Mouse (Mus musculus) liver, embryonic 16.5 days (tissue): Measurements from ENCODE around the gene Erich6. TPM values are rescaled to one million over a fixed set of nuclear protein-coding genes. Genes with fewer than 3 reads are reported as not detected.

ENCODE experiments used
- ATAC-seq: fragments of 200-750 bp; cut with Nextera tagmentation; 2 replicates; pipeline ENCODE4 v1.8.0; 2017; ENCODE audit warnings: low read depth, mild to moderate bottlenecking, moderate number of reproducible peaks, moderate library complexity
- H3K27ac ChIP-seq: fragments of 300-500 bp; sonication (generic); 2 replicates; pipeline ENCODE4 v1.5.1; 2014; ENCODE audit warnings: mild to moderate bottlenecking, low read length
- H3K27me3 ChIP-seq: fragments of 300-500 bp; sonication (generic); 2 replicates; pipeline ENCODE4 v1.6.1; 2014; ENCODE audit warnings: low read depth, low read length, mixed read lengths; ENCODE audit not compliant: control insufficient read depth, insufficient read depth
- H3K36me3 ChIP-seq: fragments of 300-500 bp; sonication (generic); 2 replicates; pipeline ENCODE4 v1.6.1; 2014; ENCODE audit warnings: mild to moderate bottlenecking; ENCODE audit not compliant: control insufficient read depth, insufficient read depth
- H3K4me1 ChIP-seq: fragments of 300-500 bp; sonication (generic); 2 replicates; pipeline ENCODE4 v1.6.1; 2014; ENCODE audit warnings: low read depth, low read length, mixed read lengths; ENCODE audit not compliant: control insufficient read depth
- H3K4me2 ChIP-seq: fragments of 300-500 bp; sonication (generic); 2 replicates; pipeline ENCODE4 v1.6.1; 2014; ENCODE audit warnings: low read depth, low read length, mixed read lengths
- H3K4me3 ChIP-seq: fragments of 300-500 bp; sonication (generic); 2 replicates; pipeline ENCODE4 v1.5.1; 2014; ENCODE audit warnings: low read depth, mild to moderate bottlenecking, low read length
- H3K9ac ChIP-seq: fragments of 300-500 bp; sonication (generic); 2 replicates; pipeline ENCODE4 v1.6.1; 2014; ENCODE audit warnings: low read depth, low read length
- H3K9me3 ChIP-seq: fragments of 300-500 bp; sonication (generic); replicated peaks from 2 replicates; pipeline ENCODE4 v1.6.1; 2016; ENCODE audit warnings: low read length; ENCODE audit not compliant: control insufficient read depth
- WGBS: fragments of 180-500 bp; shearing (Covaris S2); extraction: QIAGEN DNeasy Blood & Tissue Kit; methylation state at CpG from one replicate; pipeline ENCODE4 v1.1.7; 2014; ENCODE audit not compliant: insufficient replicate concordance; 5-methylcytosine and 5-hydroxymethylcytosine counted together
- polyA plus RNA-seq: library from polyadenylated mRNA; unstranded; fragments of >200 nt; fragmentation: Nextera tagmentation; extraction: Ambion mirVana; gene quantifications from 2 replicates; pipeline ENCODE4 v1.2.1, GENCODE M21; 2015

Erich6 gene
- polyA plus RNA-seq, 1 experiment from 2014 or later = not detected

DNA sequence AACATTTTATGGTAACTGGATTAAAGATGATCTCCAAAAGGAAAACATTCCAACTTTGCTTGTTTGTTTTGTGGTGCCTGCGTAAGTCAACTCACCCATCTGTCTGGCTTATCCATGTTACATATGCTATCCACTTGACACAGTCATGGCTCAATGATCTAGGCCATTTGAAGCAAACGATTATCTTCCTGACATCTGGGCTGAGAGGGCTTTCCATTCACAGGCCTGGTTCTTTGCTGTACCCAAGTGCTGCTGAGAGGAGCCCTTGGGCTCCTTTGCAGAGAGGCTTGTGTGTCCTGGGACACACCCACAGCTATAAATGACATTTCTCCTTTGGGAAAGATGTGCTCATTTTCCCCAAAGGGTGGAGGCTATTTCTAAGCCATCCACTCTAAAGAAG lies 41.9 kb upstream of the Erich6 start:
- H3K27ac ChIP-seq = no peak overlapping the region
- WGBS = 47% methylated on average over 2 of the region's 2 CpGs

DNA sequence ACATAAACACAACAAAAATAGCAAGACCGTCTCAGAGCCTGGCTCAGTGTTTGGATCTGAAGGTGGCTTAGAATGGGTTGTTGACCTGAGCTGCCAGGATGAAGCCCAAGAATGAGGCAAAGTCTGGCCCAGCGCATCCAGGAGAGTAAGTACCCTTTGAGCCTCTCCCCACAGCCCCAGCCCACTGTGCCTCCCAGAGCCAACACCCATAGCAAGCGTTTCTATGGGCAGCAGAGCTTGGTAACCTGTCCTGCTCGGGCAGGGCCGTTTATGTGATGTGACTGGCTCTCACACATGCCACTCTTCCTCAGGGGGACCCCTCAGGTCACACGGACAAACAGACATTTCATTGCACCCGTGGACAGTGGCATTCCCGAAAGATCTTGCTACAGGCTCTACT lies 41.4 kb upstream of the Erich6 start:
- no peak for ATAC-seq
- Histone ChIP-seq H3K9ac (no peak overlapping the region), H3K4me3 (no peak overlapping the region), H3K27ac (no peak overlapping the region), H3K27me3 (no peaks in the 10 kb centered on the region), H3K4me2 (no peak overlapping the region), H3K4me1 (peaks cover 12% of the 10 kb centered on the region), H3K36me3 (no peaks in the 10 kb centered on the region), H3K9me3 (no peaks in the 10 kb centered on the region)
- 61% methylated on average over 8 of the region's 8 CpGs for WGBS

More for the DNA sequence above, 41.9 kb upstream of the Erich6 start:
- Histone ChIP-seq H3K4me3 (no peak overlapping the region), H3K4me1 (peaks cover 15% of the 10 kb centered on the region), H3K27me3 (no peaks in the 10 kb centered on the region), H3K9me3 (no peaks in the 10 kb centered on the region), H3K36me3 (no peaks in the 10 kb centered on the region), H3K9ac (no peak overlapping the region), H3K4me2 (no peak overlapping the region)
- no peak for ATAC-seq

DNA sequence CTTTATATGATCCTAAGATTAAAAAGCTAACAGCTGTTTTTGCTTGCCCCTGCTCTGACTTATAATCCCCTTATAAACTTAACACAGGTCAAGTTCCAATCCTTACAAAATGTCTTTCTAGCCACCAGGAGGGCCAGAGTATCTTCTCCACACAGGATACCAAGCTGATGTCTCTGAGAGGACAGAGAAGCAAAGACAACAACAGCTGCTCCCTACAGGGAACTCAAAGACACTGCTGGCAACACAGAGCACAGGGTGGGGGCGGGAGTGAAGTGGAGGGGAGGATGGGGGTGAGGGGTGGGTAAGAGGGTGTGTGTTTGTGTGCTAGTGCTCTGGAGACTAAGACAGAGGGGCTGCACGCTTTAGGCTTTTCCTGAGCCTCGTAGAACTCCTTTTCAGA lies 40.6 kb upstream of the Erich6 start:
- Histone ChIP-seq H3K4me3 (no peak overlapping the region), H3K27ac (no peak overlapping the region), H3K4me2 (no peak overlapping the region), H3K27me3 (no peaks in the 10 kb centered on the region), H3K9ac (no peak overlapping the region), H3K36me3 (no peaks in the 10 kb centered on the region), H3K9me3 (no peaks in the 10 kb centered on the region), H3K4me1 (peaks cover 10% of the 10 kb centered on the region)
- WGBS = 57% methylated on average over 3 of the region's 3 CpGs
- no peak for ATAC-seq

- peaks cover 4% of the 10 kb centered on the region for H3K4me1 ChIP-seq
- H3K4me3 ChIP-seq = no peak overlapping the region
- no peak overlapping the region for H3K27ac ChIP-seq
- H3K36me3 ChIP-seq = no peaks in the 10 kb centered on the region
- no peak overlapping the region for H3K9ac ChIP-seq
- no peak overlapping the region for H3K4me2 ChIP-seq
- H3K9me3 ChIP-seq = no peaks in the 10 kb centered on the region
- no peak for ATAC-seq
- H3K27me3 ChIP-seq = no peaks in the 10 kb centered on the region
- WGBS = 74% methylated on average over 5 of the region's 5 CpGs
These were observed 36.3 kb upstream of the Erich6 start for GRCm38 (mm10) chr3:58673295-58673694.

DNA sequence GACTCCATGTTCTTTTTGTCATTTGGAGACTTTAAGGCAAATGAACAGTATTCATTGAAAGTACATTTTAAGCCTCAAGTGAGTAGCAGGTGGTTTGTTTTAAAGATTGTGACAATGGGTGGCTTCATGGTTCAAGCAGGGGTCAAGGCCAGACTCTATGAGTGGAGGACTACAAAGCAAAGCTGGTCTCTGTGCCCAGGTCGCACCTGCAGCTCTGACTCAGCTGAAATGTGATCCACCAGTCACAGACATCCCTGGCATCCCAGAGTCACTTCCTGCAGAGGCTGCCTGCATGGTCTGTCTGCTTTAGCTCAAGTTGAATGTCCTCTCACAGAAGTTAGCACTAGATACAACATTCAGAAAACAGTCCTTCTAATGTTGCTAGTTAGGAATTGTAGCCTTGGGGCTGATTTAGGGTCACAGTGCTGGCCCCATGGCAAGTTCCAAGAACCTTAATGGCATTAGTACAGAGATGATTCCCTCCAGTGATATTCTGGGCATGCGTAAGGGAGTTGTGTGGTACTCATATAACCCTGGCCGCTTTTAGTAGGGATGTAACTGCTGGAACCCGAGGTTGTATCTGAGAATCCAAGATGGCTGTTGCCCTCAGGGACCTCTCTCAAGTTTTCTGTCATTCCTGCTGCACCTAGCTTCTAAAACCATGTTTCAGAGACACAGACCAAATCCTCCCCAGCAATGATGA lies 35.6 kb upstream of the Erich6 start:
- H3K36me3 ChIP-seq = no peaks in the 10 kb centered on the region
- H3K27me3 ChIP-seq = no peaks in the 10 kb centered on the region
- WGBS = 49% methylated on average over 4 of the region's 4 CpGs
- H3K4me1 ChIP-seq = peaks cover 4% of the 10 kb centered on the region
- no peak overlapping the region for H3K4me3 ChIP-seq
- no peak for ATAC-seq
- H3K4me2 ChIP-seq = no peak overlapping the region
- H3K27ac ChIP-seq = no peak overlapping the region
- no peak overlapping the region for H3K9ac ChIP-seq
- no peaks in the 10 kb centered on the region for H3K9me3 ChIP-seq

- no peak overlapping the region for H3K4me3 ChIP-seq
- WGBS = 41% methylated on average over 6 of the region's 6 CpGs
- H3K27me3 ChIP-seq = no peaks in the 10 kb centered on the region
- H3K9ac ChIP-seq = no peak overlapping the region
- no peaks in the 10 kb centered on the region; the same call in 1 of the 2 replicates for H3K4me1 ChIP-seq
- H3K9me3 ChIP-seq = no peaks in the 10 kb centered on the region
- H3K36me3 ChIP-seq = no peaks in the 10 kb centered on the region
- no peak; the same call in 1 of the 2 replicates for ATAC-seq
- no peak overlapping the region for H3K27ac ChIP-seq
- no peak overlapping the region for H3K4me2 ChIP-seq
These were observed 34.7 kb upstream of the Erich6 start for GRCm38 (mm10) chr3:58671616-58672250.

DNA sequence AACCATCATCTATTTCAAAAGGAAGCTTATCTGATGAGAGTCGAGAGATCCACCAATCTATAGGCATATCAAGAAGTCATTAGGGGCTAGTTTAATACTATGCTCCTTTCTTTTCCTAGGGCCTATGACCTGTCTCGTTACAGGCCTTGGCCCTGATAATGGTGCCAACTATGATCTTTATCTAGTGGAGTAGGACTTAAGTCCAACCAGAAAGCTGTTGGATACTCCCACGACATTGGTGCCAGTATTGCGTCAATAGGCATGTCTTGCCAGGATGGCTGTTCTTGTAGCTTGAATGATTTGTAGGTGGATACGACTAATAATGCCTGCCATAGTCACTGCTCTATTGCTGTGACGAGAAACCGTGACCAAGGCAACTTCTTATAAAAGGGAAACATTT lies 27.0 kb upstream of the Erich6 start:
- WGBS = 62% methylated on average over 7 of the region's 7 CpGs
- Histone ChIP-seq H3K36me3 (no peaks in the 10 kb centered on the region), H3K27ac (no peak overlapping the region), H3K4me3 (no peak overlapping the region), H3K4me1 (no peaks in the 10 kb centered on the region), H3K4me2 (no peak overlapping the region), H3K9ac (no peak overlapping the region), H3K27me3 (no peaks in the 10 kb centered on the region), H3K9me3 (no peaks in the 10 kb centered on the region)
- no peak for ATAC-seq

- 58% methylated on average over 4 of the region's 4 CpGs for WGBS
- no peak overlapping the region for H3K4me3 ChIP-seq
These were observed 23.6 kb upstream of the Erich6 start for GRCm38 (mm10) chr3:58660636-58661035.

DNA sequence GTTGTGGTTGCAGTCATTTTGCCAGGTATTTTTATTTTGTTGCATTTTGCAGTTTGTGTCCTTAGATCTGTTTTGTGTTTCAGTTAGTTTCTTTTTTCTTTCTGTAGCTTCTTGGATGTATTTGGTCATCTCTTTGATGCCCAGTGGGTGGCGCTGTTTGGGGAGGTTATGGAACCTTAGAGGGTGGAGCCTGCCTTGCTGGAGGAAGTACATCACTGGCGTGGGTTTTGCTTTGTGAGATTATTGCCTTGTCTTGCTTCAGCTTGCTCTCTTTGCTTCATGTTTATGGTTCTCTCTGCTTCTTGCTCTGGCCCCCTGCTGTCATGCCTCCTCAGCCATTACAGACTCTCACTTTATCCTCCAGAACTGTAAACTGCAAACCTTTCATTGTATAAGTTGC lies 20.3 kb upstream of the Erich6 start:
- no peak for ATAC-seq
- Histone ChIP-seq H3K4me3 (no peak overlapping the region), H3K9ac (no peak overlapping the region), H3K27ac (no peak overlapping the region), H3K4me1 (no peaks in the 10 kb centered on the region), H3K4me2 (no peak overlapping the region), H3K36me3 (no peaks in the 10 kb centered on the region), H3K27me3 (no peaks in the 10 kb centered on the region), H3K9me3 (no peaks in the 10 kb centered on the region)
- whole genome bisulfite sequencing = 12% methylated on average over 2 of the region's 2 CpGs

More at GRCm38 (mm10) chr3:58660636-58661035, 23.6 kb upstream of the Erich6 start:
- Histone ChIP-seq H3K9ac (no peak overlapping the region), H3K27ac (no peak overlapping the region), H3K4me2 (no peak overlapping the region), H3K27me3 (no peaks in the 10 kb centered on the region), H3K36me3 (no peaks in the 10 kb centered on the region), H3K9me3 (no peaks in the 10 kb centered on the region), H3K4me1 (no peaks in the 10 kb centered on the region)
- ATAC-seq = no peak
